Mouse (Mus musculus): Measurements from ENCODE around the gene Bnc2. TPM values are rescaled to one million over a fixed set of nuclear protein-coding genes. Genes with fewer than 3 reads are reported as not detected.

Gene Bnc2
- total RNA-seq (2017): not detected in 2 replicates

GRCm38 (mm10) chr4:84675171-84675973 lies at the start of gene Bnc2:
Gene Bnc2 (minus strand): TSS chr4:84675275.
- no peak for ATAC-seq (ENCODE audit: extremely low read depth, insufficient number of reproducible peaks, low FRiP score, poor library complexity, severe bottlenecking)

- no peak for ATAC-seq (ENCODE audit: extremely low read depth, insufficient number of reproducible peaks, low FRiP score, poor library complexity, severe bottlenecking)
Observed at GRCm38 (mm10) chr4:84707961-84708360, 32.9 kb upstream of the Bnc2 start.

- no peak for ATAC-seq (ENCODE audit: extremely low read depth, insufficient number of reproducible peaks, low FRiP score, poor library complexity, severe bottlenecking)
Observed at GRCm38 (mm10) chr4:84685521-84686366, 10.7 kb upstream of the Bnc2 start.

- no peak for ATAC-seq (ENCODE audit: extremely low read depth, insufficient number of reproducible peaks, low FRiP score, poor library complexity, severe bottlenecking)
Observed at GRCm38 (mm10) chr4:84685009-84685408, 9.9 kb upstream of the Bnc2 start.

- no peak for ATAC-seq (ENCODE audit: extremely low read depth, insufficient number of reproducible peaks, low FRiP score, poor library complexity, severe bottlenecking)
Observed at GRCm38 (mm10) chr4:84675974-84676315, 870 bp upstream of the Bnc2 start.

GRCm38 (mm10) chr4:84674318-84675170 lies 531 bp downstream of the Bnc2 start:
- ATAC-seq (ENCODE audit: extremely low read depth, insufficient number of reproducible peaks, low FRiP score, poor library complexity, severe bottlenecking): no peak

- ATAC-seq (ENCODE audit: extremely low read depth, insufficient number of reproducible peaks, low FRiP score, poor library complexity, severe bottlenecking): no peak
Observed at GRCm38 (mm10) chr4:84673681-84674307, 1.3 kb downstream of the Bnc2 start.

- ATAC-seq (ENCODE audit: extremely low read depth, insufficient number of reproducible peaks, low FRiP score, poor library complexity, severe bottlenecking): no peak
Observed at GRCm38 (mm10) chr4:84672181-84672791, 2.8 kb downstream of the Bnc2 start.

- ATAC-seq (ENCODE audit: extremely low read depth, insufficient number of reproducible peaks, low FRiP score, poor library complexity, severe bottlenecking): no peak
Observed at GRCm38 (mm10) chr4:84670996-84671395, 4.1 kb downstream of the Bnc2 start.

GRCm38 (mm10) chr4:84669650-84670049 lies 5.4 kb downstream of the Bnc2 start:
- no peak for ATAC-seq (ENCODE audit: extremely low read depth, insufficient number of reproducible peaks, low FRiP score, poor library complexity, severe bottlenecking)

- ATAC-seq (ENCODE audit: extremely low read depth, insufficient number of reproducible peaks, low FRiP score, poor library complexity, severe bottlenecking): no peak
Observed at GRCm38 (mm10) chr4:84668949-84669605, 6.0 kb downstream of the Bnc2 start.

- ATAC-seq (ENCODE audit: extremely low read depth, insufficient number of reproducible peaks, low FRiP score, poor library complexity, severe bottlenecking): no peak
Observed at GRCm38 (mm10) chr4:84668226-84668625, 6.8 kb downstream of the Bnc2 start.

GRCm38 (mm10) chr4:84662228-84663065 lies 12.6 kb downstream of the Bnc2 start:
- ATAC-seq (ENCODE audit: extremely low read depth, insufficient number of reproducible peaks, low FRiP score, poor library complexity, severe bottlenecking): no peak

- no peak for ATAC-seq (ENCODE audit: extremely low read depth, insufficient number of reproducible peaks, low FRiP score, poor library complexity, severe bottlenecking)
Observed at GRCm38 (mm10) chr4:84661341-84661740, 13.7 kb downstream of the Bnc2 start.

- no peak for ATAC-seq (ENCODE audit: extremely low read depth, insufficient number of reproducible peaks, low FRiP score, poor library complexity, severe bottlenecking)
Observed at GRCm38 (mm10) chr4:84651786-84652185, 23.3 kb downstream of the Bnc2 start.

- no peak for ATAC-seq (ENCODE audit: extremely low read depth, insufficient number of reproducible peaks, low FRiP score, poor library complexity, severe bottlenecking)
Observed at GRCm38 (mm10) chr4:84646576-84646975, 28.5 kb downstream of the Bnc2 start.

GRCm38 (mm10) chr4:84639166-84639565 lies 35.9 kb downstream of the Bnc2 start:
- ATAC-seq (ENCODE audit: extremely low read depth, insufficient number of reproducible peaks, low FRiP score, poor library complexity, severe bottlenecking): no peak

All from neutrophil, adult 5-6 weeks (primary cell).